Mouse (Mus musculus) CH12.LX (cell line): ENCODE results near the gene Hdac9. TPM values are rescaled to one million over a fixed set of nuclear protein-coding genes. Genes with fewer than 3 reads are reported as not detected.

Source experiments
- DNase-seq: peaks from one replicate; pipeline ENCODE4 v3.0.0-alpha.2; 2013; ENCODE audit errors: extremely low read depth
- H3K27ac ChIP-seq: 2 replicates; pipeline ENCODE4 v1.5.1; 2012; ENCODE audit warnings: low read depth, mild to moderate bottlenecking, control low read depth, moderate library complexity; ENCODE audit not compliant: insufficient read depth
- H3K27me3 ChIP-seq: replicated peaks from 2 replicates; pipeline ENCODE3; 2012; ENCODE audit warnings: inconsistent platforms
- H3K36me3 ChIP-seq, 2 experiments: replicated peaks in 1 of 2; 2 replicates each; pipeline versions ENCODE3 to v1.6.1; 2012; ENCODE audit warnings: inconsistent platforms in 1 of 2, low read length in 1 of 2, mild to moderate bottlenecking in 1 of 2, mixed read lengths in 1 of 2, moderate library complexity in 1 of 2; ENCODE audit not compliant: control insufficient read depth in 1 of 2, insufficient read depth in 1 of 2
- H3K4me1 ChIP-seq, 2 experiments: 2 replicates each; pipeline ENCODE4 v1.6.1; 2012; ENCODE audit warnings: inconsistent platforms in 1 of 2, moderate library complexity in 1 of 2; ENCODE audit not compliant: insufficient read depth in 2 of 2, control insufficient read depth in 1 of 2
- H3K4me2 ChIP-seq: 2 replicates; pipeline ENCODE4 v1.6.1; 2012; ENCODE audit warnings: low read depth, mild to moderate bottlenecking, control low read depth; ENCODE audit not compliant: poor library complexity, insufficient read depth, severe bottlenecking
- H3K4me3 ChIP-seq, 3 experiments: fragments of 150-350 bp in 1 of 3; sonication (generic) in 1 of 3; replicated peaks in 1 of 3; 2 replicates each; pipeline versions ENCODE3 to v1.5.1; 2011 to 2012; ENCODE audit warnings: low read depth in 2 of 3, low read length in 2 of 3, mild to moderate bottlenecking in 2 of 3, moderate library complexity in 2 of 3, control low read depth in 1 of 3, improper control_type of control experiment in 1 of 3, inconsistent platforms in 1 of 3, mixed read lengths in 1 of 3; ENCODE audit not compliant: poor library complexity in 1 of 3
- H3K79me2 ChIP-seq: replicated peaks from 2 replicates; pipeline ENCODE4 v1.6.1; 2012; ENCODE audit warnings: mild to moderate bottlenecking, moderate library complexity; ENCODE audit not compliant: control insufficient read depth, poor library complexity, insufficient read depth, severe bottlenecking; ENCODE audit errors: extremely low read depth
- H3K9ac ChIP-seq: 2 replicates; pipeline ENCODE4 v1.6.1; 2012; ENCODE audit warnings: low read depth, mild to moderate bottlenecking, control low read depth, moderate library complexity; ENCODE audit not compliant: insufficient read depth
- H3K9me3 ChIP-seq: replicated peaks from 2 replicates; pipeline ENCODE3; 2012; ENCODE audit warnings: low read length, inconsistent platforms, mixed read lengths
- BHLHE40 ChIP-seq: IDR thresholded peaks from 2 replicates; pipeline ENCODE4 v1.6.1; 2011; ENCODE audit warnings: mild to moderate bottlenecking, low read depth, low read length, improper control_type of control experiment
- E2F4 ChIP-seq: IDR thresholded peaks from 2 replicates; pipeline ENCODE4 v1.6.1; 2011; ENCODE audit warnings: low read depth, low read length, improper control_type of control experiment; ENCODE audit not compliant: insufficient replicate concordance
- EP300 ChIP-seq: IDR thresholded peaks from 2 replicates; pipeline ENCODE4 v1.6.1; 2011; ENCODE audit warnings: low read length, improper control_type of control experiment
- ETS1 ChIP-seq: conservative IDR thresholded peaks from 2 replicates; pipeline ENCODE4 v1.6.1; 2012; ENCODE audit warnings: low read depth, mild to moderate bottlenecking, inconsistent platforms, low read length, improper control_type of control experiment, moderate library complexity
- HCFC1 ChIP-seq: IDR thresholded peaks from 2 replicates; pipeline ENCODE4 v1.6.1; 2012; ENCODE audit warnings: low read depth, mild to moderate bottlenecking, inconsistent platforms, low read length, improper control_type of control experiment
- JUND ChIP-seq: conservative IDR thresholded peaks from 2 replicates; pipeline ENCODE4 v1.6.1; 2011; ENCODE audit warnings: low read depth, low read length, improper control_type of control experiment
- KAT2A ChIP-seq: IDR thresholded peaks from 2 replicates; pipeline ENCODE4 v1.6.1; 2012; ENCODE audit warnings: low read length, improper control_type of control experiment, inconsistent platforms; ENCODE audit not compliant: insufficient replicate concordance
- MXI1 ChIP-seq: IDR thresholded peaks from 2 replicates; pipeline ENCODE4 v1.6.1; 2011; ENCODE audit warnings: mild to moderate bottlenecking, low read depth, low read length, improper control_type of control experiment
- MYC ChIP-seq: IDR thresholded peaks from 2 replicates; pipeline ENCODE4 v1.6.1; 2011; ENCODE audit warnings: low read depth, mild to moderate bottlenecking, improper control_type of control experiment, low read length
- NELFE ChIP-seq: IDR thresholded peaks from 2 replicates; pipeline ENCODE4 v1.6.1; 2011; ENCODE audit warnings: low read depth, low read length, improper control_type of control experiment
- NRF1 ChIP-seq: IDR thresholded peaks from 2 replicates; pipeline ENCODE4 v1.6.1; 2014; ENCODE audit warnings: low read depth, mild to moderate bottlenecking, inconsistent platforms, low read length, improper control_type of control experiment, moderate library complexity
- PAX5 ChIP-seq: IDR thresholded peaks from 2 replicates; pipeline ENCODE4 v1.6.1; 2012; ENCODE audit warnings: low read length, inconsistent platforms, mixed read lengths
- POLR2AphosphoS2 ChIP-seq: IDR thresholded peaks from 2 replicates; pipeline ENCODE4 v1.6.1; 2011; ENCODE audit warnings: low read depth, low read length, improper control_type of control experiment
- RAD21 ChIP-seq: IDR thresholded peaks from 2 replicates; pipeline ENCODE4 v1.6.1; 2011; ENCODE audit warnings: low read depth, mild to moderate bottlenecking, low read length, improper control_type of control experiment, moderate library complexity
- SIN3A ChIP-seq: IDR thresholded peaks from 2 replicates; pipeline ENCODE4 v1.6.1; 2012; ENCODE audit warnings: low read length, improper control_type of control experiment, inconsistent platforms
- SMC3 ChIP-seq: IDR thresholded peaks from 2 replicates; pipeline ENCODE4 v1.6.1; 2011; ENCODE audit warnings: low read depth, low read length, improper control_type of control experiment
- TBP ChIP-seq: conservative IDR thresholded peaks from 2 replicates; pipeline ENCODE4 v1.6.1; 2011; ENCODE audit warnings: low read depth, low read length, improper control_type of control experiment
- USF1 ChIP-seq: IDR thresholded peaks from 2 replicates; pipeline ENCODE4 v1.6.1; 2014; ENCODE audit warnings: low read depth, mild to moderate bottlenecking, inconsistent platforms, low read length, improper control_type of control experiment
- ZKSCAN1 ChIP-seq: IDR thresholded peaks from 2 replicates; pipeline ENCODE4 v1.6.1; 2012; ENCODE audit warnings: low read depth, inconsistent platforms, low read length, improper control_type of control experiment, borderline replicate concordance
- ZMIZ1 ChIP-seq: IDR thresholded peaks from 2 replicates; pipeline ENCODE4 v1.6.1; 2012; ENCODE audit warnings: low read depth, mild to moderate bottlenecking, inconsistent platforms, low read length, improper control_type of control experiment
- ZNF384 ChIP-seq: IDR thresholded peaks from 2 replicates; pipeline ENCODE4 v1.6.1; 2012; ENCODE audit warnings: low read depth, low read length, improper control_type of control experiment, inconsistent platforms
- dilution Hi-C: fragments of 300-500 bp; cut with MboI; formaldehyde crosslinking; loops from 2 replicates; pipeline ENCODE4 v1.14.3; 2020; ENCODE audit warnings: low sequenced_read_pairs; ENCODE audit not compliant: extremely low pct_unique_long_range_greater_than_20kb, extremely low pct_ligation_motif_present
- in situ Hi-C: fragments of 300-500 bp; cut with MboI; formaldehyde crosslinking; loops from 3 replicates; pipeline ENCODE4 v1.14.3; 2019; ENCODE audit warnings: low sequenced_read_pairs, low pct_ligation_motif_present, low pct_unique_long_range_greater_than_20kb, mixed read lengths
- polyA plus RNA-seq: library from polyadenylated mRNA; unstranded; fragments of >175 nt; gene quantifications from 2 replicates; pipeline ENCODE4 v1.2.1, GENCODE M21; 2012; ENCODE audit warnings: low read depth; ENCODE audit not compliant: insufficient read length
- total RNA-seq, 2 experiments: library from RNA; depleted of rRNA; stranded (reverse); fragments of 300-350 nt in 1 of 2; fragments of >200 nt in 1 of 2; gene quantifications; 2 replicates each; pipeline ENCODE4 v1.2.3; 2012 to 2014

The Hdac9 gene
- total and polyA plus RNA-seq, 3 experiments, result 0.04 to 0.38 (median 0.17) TPM

- TF ChIP-seq TBP (no peak), BHLHE40 (no peak), EP300 (no peak), RAD21 (no peak), ZMIZ1 (no peak), JUND (no peak), ETS1 (no peak), E2F4 (no peak), PAX5 (no peak), ZKSCAN1 (no peak), POLR2AphosphoS2 (no peak), MYC (no peak), USF1 (no peak), SIN3A (no peak), ZNF384 (no peak), NRF1 (no peak)
- no peak overlapping the region for H3K9ac ChIP-seq
- H3K27ac ChIP-seq, result no peak overlapping the region
- no peaks in the 10 kb centered on the region for H3K4me1 ChIP-seq
- in situ Hi-C loops, result no loop called here
- H3K36me3 ChIP-seq, result no peaks in the 10 kb centered on the region
- no peak for DNase-seq
- H3K27me3 ChIP-seq, result peaks cover 6% of the 10 kb centered on the region
- no peaks in the 10 kb centered on the region for H3K79me2 ChIP-seq
- peak overlapping the region; percentile 85 for H3K4me2 ChIP-seq
- no peaks in the 10 kb centered on the region for H3K9me3 ChIP-seq
- H3K4me3 ChIP-seq, result peak overlapping the region in 1 of 3 experiments; percentile 47
- dilution Hi-C loops, result no loop called here
Measured at GRCm38 (mm10) chr12:34906376-34906703, 10.6 kb downstream of the Hdac9 start.

- DNase-seq, result no peak
- no peak for TF ChIP-seq JUND
- TF ChIP-seq KAT2A, result no peak
- no peak for TF ChIP-seq ZKSCAN1
- no peak for TF ChIP-seq NELFE
- TF ChIP-seq ETS1, result no peak
- TF ChIP-seq SMC3, result no peak
- no peak for TF ChIP-seq HCFC1
- TF ChIP-seq MXI1, result no peak
- TF ChIP-seq NRF1, result no peak
- Histone ChIP-seq H3K4me2 (no peak overlapping the region), H3K27ac (no peak overlapping the region), H3K9me3 (no peaks in the 10 kb centered on the region), H3K4me3 (no peak overlapping the region), H3K4me1 (no peaks in the 10 kb centered on the region), H3K36me3 (no peaks in the 10 kb centered on the region), H3K79me2 (no peaks in the 10 kb centered on the region), H3K9ac (no peak overlapping the region), H3K27me3 (no peaks in the 10 kb centered on the region)
- dilution Hi-C loops (no loop called here), in situ Hi-C loops (no loop called here)
Measured at GRCm38 (mm10) chr12:34900241-34900640, 16.7 kb downstream of the Hdac9 start.
